Mouse (Mus musculus) C2C12 (cell line): ENCODE results near the gene Parpbp.

Source experiments
- CEBPB ChIP-seq: IDR thresholded peaks from one replicate; pipeline ENCODE4 v1.6.1; 2011; ENCODE audit warnings: low read depth, mild to moderate bottlenecking, control low read depth, moderate library complexity
- CTCF ChIP-seq: IDR thresholded peaks from one replicate; pipeline ENCODE4 v1.5.1; 2011; ENCODE audit not compliant: control insufficient read depth, insufficient read depth, insufficient read length
- MAX ChIP-seq: IDR thresholded peaks from one replicate; pipeline ENCODE4 v1.6.1; 2011; ENCODE audit warnings: mild to moderate bottlenecking, control low read depth

GRCm38 (mm10) chr10:88056950-88057649 is 89.6 kb downstream of the Parpbp start:
- TF ChIP-seq CTCF (no peak), CEBPB (no peak), MAX (no peak)
